Mouse (Mus musculus) left cerebral cortex, adult 18-20 months (tissue): ENCODE measurements at regions not wholly inside any gene's neighbourhood (a gene's known extent, or its start where the extent isn't known, plus 50 kb on each side); places are given as distances from the start of the nearest gene placed in this dataset.

Source experiments
- DNase-seq, 2 experiments: peaks; one replicate each; pipeline ENCODE4 v3.0.0; 2021 to 2022; ENCODE audit warnings: low spot score in 2 of 2, mixed read lengths in 1 of 2

DNA sequence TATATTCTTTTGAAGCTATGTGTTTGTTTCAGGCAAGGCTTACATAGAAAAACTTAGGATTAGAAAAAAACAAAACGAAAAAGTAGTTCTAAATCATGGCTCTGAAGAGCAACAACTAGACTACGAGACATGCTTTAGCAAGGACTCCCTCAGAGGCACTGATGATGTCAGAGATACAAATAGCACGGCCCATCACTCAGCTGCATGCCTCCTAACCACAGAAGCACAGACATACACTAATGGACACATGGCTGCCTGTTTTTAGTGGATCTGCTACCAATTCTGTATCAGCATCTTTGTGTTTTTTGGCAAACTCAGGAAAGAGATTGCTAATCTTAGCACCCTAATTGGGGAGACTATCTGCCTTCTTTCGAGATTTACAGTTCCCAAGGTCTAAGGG lies 138.6 kb upstream of the Nt5c1b start:
- DNase-seq = no peak

DNA sequence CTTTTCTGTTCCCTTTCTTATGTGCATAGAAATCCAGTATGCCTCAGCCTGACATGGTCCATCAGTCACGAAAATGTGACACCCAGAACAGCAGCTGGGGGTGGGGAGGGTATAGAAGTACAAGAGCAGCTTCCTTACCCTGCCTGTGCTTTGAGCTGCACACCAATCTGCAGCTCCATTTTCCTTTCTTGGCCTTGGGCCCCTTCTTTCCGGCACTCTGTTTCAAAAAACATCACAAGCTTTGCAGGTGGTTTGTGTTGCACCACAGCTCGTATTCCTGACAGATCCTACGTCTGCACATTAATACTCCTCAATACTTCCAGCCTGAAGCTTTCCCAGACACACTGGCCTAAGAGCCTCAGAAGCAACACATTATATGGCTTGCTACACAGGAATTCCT lies 138.1 kb upstream of the Nt5c1b start:
- DNase-seq = no peak

DNA sequence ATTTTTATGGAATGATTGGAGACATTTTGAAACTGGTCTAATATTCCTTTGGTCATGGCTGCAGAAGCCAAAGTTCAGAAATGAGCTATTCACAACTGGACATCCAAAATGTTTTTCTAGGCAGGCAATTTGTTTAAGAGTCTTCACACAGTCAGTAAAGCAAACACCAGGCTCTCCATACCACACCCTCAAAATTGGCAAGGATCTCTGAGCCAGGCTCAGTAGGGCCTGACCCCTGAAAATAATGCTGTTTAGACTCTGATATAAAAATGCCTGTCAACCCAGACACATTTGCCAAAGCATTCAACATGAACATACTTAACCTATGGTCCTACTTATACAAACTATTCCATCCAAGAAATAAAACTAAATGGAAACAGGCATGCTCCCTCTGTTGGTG lies 121.7 kb upstream of the Nt5c1b start:
- DNase-seq = no peak

DNA sequence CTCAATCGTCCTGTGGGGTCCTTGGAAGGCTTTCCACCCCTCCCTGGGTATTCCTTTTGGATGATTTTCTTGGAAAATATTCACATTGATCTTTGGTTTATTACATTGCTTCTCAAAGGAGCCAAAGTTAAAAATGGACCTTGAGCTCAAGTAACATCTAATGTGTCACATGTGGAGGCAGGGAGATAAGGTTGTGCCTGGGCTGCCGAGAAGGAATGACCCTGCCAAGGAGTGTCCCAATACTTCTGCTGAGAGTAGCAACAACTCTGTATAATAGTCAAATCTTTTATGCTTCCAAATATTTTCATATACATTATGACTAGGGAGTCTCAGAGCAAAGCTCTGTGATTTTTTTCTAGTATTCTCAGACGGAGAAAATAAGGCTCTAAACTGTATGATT lies 113.4 kb upstream of the Nt5c1b start:
- no peak for DNase-seq

DNA sequence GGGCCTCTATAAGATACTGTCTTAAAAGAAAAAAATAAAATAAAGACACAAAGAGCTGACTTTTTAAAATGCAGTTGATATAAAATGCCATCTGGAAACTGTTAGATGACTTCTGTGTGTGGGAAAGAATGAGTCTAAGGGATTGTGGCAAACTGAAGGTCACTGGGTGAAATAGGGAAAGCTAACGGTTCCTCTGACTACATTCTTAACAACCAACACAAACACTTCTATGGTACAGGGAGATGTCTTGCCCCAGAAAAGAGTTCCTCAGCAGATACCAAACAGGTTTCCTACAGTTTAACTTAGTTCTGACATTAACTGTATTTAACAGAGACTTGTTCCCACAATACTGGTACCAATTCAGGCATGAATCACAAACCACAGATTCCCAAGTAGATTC lies 103.6 kb upstream of the Nt5c1b start:
- no peak for DNase-seq

DNA sequence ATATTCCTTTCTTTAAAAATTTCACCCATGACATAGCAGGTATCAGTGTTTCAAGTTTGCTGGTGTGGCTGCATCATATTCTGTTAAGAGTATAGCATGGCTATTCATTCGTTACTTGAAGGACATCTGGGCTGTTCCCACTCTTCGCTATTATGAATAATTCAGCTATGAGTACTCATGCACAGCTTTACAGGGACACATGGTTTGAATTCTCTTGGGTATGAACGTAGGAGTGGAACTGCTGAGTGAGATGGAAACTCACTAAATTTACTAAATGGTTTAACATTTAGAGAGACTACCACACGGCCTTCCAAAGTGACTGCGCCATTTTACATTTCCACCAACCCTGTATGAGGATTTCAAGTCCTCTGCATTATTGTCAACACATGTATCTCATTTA lies 97.7 kb upstream of the Nt5c1b start:
- DNase-seq = peak in 1 of 2 experiments; percentile 1

DNA sequence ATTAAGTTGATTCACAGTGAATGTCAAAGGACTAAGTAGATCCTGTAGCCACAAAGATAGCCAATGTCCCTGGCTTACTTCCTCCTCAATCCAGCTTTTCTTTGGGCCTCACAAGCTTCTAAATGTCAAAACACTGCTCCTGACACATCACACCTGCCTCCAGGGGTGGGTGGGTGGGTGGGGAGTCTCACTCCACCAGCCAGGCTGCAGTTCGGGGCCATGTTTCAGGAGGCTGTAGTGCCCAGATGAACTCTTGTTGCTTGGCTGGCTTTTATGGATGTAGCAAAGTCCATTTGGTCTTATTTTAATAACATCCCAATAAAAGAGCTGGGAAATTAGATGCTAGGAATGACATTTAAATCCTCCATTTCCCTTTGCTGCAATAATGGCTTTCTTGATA lies 94.5 kb upstream of the Nt5c1b start:
- no peak for DNase-seq

DNA sequence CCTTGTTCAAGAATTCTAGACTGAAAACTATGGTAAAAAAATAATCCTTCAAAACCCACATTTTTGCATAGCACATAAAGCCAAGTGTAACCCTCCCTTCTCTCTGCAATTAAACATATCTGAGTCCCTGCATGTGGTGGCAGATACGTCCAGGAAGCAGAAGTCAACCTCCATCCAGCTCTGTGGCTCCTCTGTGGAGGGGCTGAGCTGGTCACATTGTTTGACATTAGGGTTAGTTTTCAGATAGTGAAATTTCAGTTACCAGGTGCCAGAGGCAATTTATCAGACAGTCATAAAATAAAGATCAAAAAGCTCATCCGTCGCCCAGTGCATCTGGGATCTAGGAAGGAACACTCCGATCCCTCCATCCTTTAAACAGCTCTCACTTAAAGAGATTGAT lies 77.1 kb upstream of the Nt5c1b start:
- no peak for DNase-seq

DNA sequence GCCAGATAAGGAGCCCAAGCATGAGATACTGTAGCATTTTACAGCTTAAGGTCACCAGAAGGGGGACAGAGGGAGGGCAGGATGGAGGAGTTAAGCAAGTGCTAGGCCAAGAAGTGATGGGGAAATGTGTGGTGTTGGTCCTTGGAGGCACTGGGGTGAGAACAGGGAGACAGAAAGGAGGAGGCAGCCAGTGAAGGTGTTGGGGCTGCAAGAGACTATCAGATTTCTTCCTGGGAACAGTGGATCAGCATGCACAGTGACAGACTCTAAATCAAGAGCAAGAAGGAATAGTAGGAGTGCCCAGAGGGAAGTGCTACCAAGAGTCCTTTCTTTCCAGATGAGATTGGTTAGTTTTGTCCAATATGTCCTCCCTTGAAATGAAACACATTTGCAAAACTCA lies 63.8 kb upstream of the Nt5c1b start:
- DNase-seq = no peak
